Mouse (Mus musculus) ES-Bruce4 (cell line): ENCODE data around the gene Ankrd33b.

Experiments
- CTCF ChIP-seq: IDR thresholded peaks from one replicate; pipeline ENCODE4 v1.8.1; 2011; ENCODE audit warnings: low read depth, low read length
- EP300 ChIP-seq: IDR thresholded peaks from 2 replicates; pipeline ENCODE4 v1.6.1; 2011; ENCODE audit warnings: low read depth, low read length; ENCODE audit not compliant: insufficient read depth
- POLR2A ChIP-seq: IDR thresholded peaks from one replicate; pipeline ENCODE4 v1.8.1; 2011; ENCODE audit warnings: low read length; ENCODE audit not compliant: insufficient read depth

- TF ChIP-seq CTCF (no peak), EP300 (no peak), POLR2A (no peak)
Measured at GRCm38 (mm10) chr15:31342496-31342901, 25.0 kb downstream of the Ankrd33b start.
